Mouse (Mus musculus): ENCODE data around the gene Trem2.
"Not testable (repeated sequence)": the region's sequence is repeated elsewhere in the genome, so short reads cannot be mapped to it uniquely, and the experiment has no call there.

Gene Trem2

GRCm38 (mm10) chr17:48352976-48353375 is 6.8 kb downstream of the Trem2 start:
- not testable (repeated sequence) for DNase-seq

- DNase-seq, result no peak
Observed at GRCm38 (mm10) chr17:48355822-48356221, 9.6 kb downstream of the Trem2 start.

GRCm38 (mm10) chr17:48357892-48358291 is 11.7 kb downstream of the Trem2 start:
- no peak for DNase-seq

GRCm38 (mm10) chr17:48359616-48360015 is 13.4 kb downstream of the Trem2 start, which contains the start of gene Treml1:
Gene Treml1, plus strand, starts transcription at chr17:48359916.
- no peak for DNase-seq

- no peak for DNase-seq
Observed at GRCm38 (mm10) chr17:48360462-48360861, 14.3 kb downstream of the Trem2 start.

- DNase-seq, result no peak
Observed at GRCm38 (mm10) chr17:48362346-48362745, 16.1 kb downstream of the Trem2 start.

- no peak for DNase-seq
Observed at GRCm38 (mm10) chr17:48362966-48363365, 16.8 kb downstream of the Trem2 start.

- DNase-seq, result no peak
Observed at GRCm38 (mm10) chr17:48363421-48363965, 17.3 kb downstream of the Trem2 start.

- DNase-seq, result no peak
Observed at GRCm38 (mm10) chr17:48365511-48366155, 19.4 kb downstream of the Trem2 start.

GRCm38 (mm10) chr17:48366806-48367205 is 20.6 kb downstream of the Trem2 start:
- DNase-seq, result no peak

- DNase-seq, result no peak
Observed at GRCm38 (mm10) chr17:48371621-48372020, 25.4 kb downstream of the Trem2 start.

GRCm38 (mm10) chr17:48372987-48373386 is 26.8 kb downstream of the Trem2 start:
- no peak for DNase-seq

GRCm38 (mm10) chr17:48376102-48376501 is 29.9 kb downstream of the Trem2 start:
- DNase-seq, result no peak

- no peak for DNase-seq
Observed at GRCm38 (mm10) chr17:48379050-48379449, 32.8 kb downstream of the Trem2 start.

GRCm38 (mm10) chr17:48385786-48386461 is 39.7 kb downstream of the Trem2 start:
- no peak for DNase-seq

GRCm38 (mm10) chr17:48388666-48389065 is 42.5 kb downstream of the Trem2 start:
- no peak for DNase-seq

GRCm38 (mm10) chr17:48389442-48389841 is 43.2 kb downstream of the Trem2 start:
- no peak for DNase-seq

- no peak for DNase-seq
Observed at GRCm38 (mm10) chr17:48391446-48391845, 45.2 kb downstream of the Trem2 start.

GRCm38 (mm10) chr17:48392616-48393015 is 46.4 kb downstream of the Trem2 start:
- DNase-seq, result no peak

GRCm38 (mm10) chr17:48401710-48402109 is 55.5 kb downstream of the Trem2 start:
- DNase-seq, result no peak

GRCm38 (mm10) chr17:48402751-48403150 is 56.5 kb downstream of the Trem2 start:
- DNase-seq, result no peak

All from thymus, postnatal 14 days (tissue).